Mouse (Mus musculus) MEL (cell line): ENCODE data around the gene Echdc3.

Source experiments
- BHLHE40 ChIP-seq: IDR thresholded peaks from 2 replicates; pipeline ENCODE4 v1.6.1; 2012; ENCODE audit warnings: low read depth, mild to moderate bottlenecking, inconsistent platforms, low read length, improper control_type of control experiment, borderline replicate concordance
- CTCF ChIP-seq, 3 experiments: IDR thresholded peaks in 2 of 3; conservative IDR thresholded peaks in 1 of 3; 2 replicates each; pipeline ENCODE4 v1.5.1; 2011 to 2012; ENCODE audit warnings: low read length in 3 of 3, low read depth in 2 of 3, mild to moderate bottlenecking in 2 of 3, improper control_type of control experiment in 1 of 3, inconsistent platforms in 1 of 3, mixed read lengths in 1 of 3, moderate library complexity in 1 of 3; ENCODE audit not compliant: control insufficient read depth in 1 of 3, insufficient read depth in 1 of 3, poor library complexity in 1 of 3, severe bottlenecking in 1 of 3
- EP300 ChIP-seq, 2 experiments: IDR thresholded peaks; 2 replicates each; pipeline ENCODE4 v1.6.1; 2011; ENCODE audit warnings: improper control_type of control experiment in 2 of 2, low read length in 2 of 2, low read depth in 1 of 2, mild to moderate bottlenecking in 1 of 2
- POLR2A ChIP-seq, 2 experiments: IDR thresholded peaks; 2 replicates each; pipeline ENCODE4 v1.6.1; 2011 to 2012; ENCODE audit warnings: low read length in 2 of 2, mild to moderate bottlenecking in 2 of 2, control low read depth in 1 of 2, improper control_type of control experiment in 1 of 2, low read depth in 1 of 2, moderate library complexity in 1 of 2; ENCODE audit not compliant: control insufficient read depth in 1 of 2, insufficient read depth in 1 of 2, poor library complexity in 1 of 2
- POLR2AphosphoS5 ChIP-seq: IDR thresholded peaks from 2 replicates; pipeline ENCODE4 v1.6.1; 2012; ENCODE audit warnings: low read depth, borderline replicate concordance, mild to moderate bottlenecking, inconsistent platforms, low read length, moderate library complexity, mixed read lengths
- RCOR1 ChIP-seq: IDR thresholded peaks from 2 replicates; pipeline ENCODE4 v1.6.1; 2012; ENCODE audit warnings: low read depth, mild to moderate bottlenecking, inconsistent platforms, low read length, improper control_type of control experiment
- TBP ChIP-seq: IDR thresholded peaks from 2 replicates; pipeline ENCODE4 v1.8.0; 2011; ENCODE audit warnings: low read depth, low read length, improper control_type of control experiment
- USF2 ChIP-seq, 2 experiments: IDR thresholded peaks; 2 replicates each; pipeline ENCODE4 v1.6.1; 2011 to 2012; ENCODE audit warnings: improper control_type of control experiment in 2 of 2, low read length in 2 of 2, borderline replicate concordance in 1 of 2, inconsistent platforms in 1 of 2, low read depth in 1 of 2, mild to moderate bottlenecking in 1 of 2; ENCODE audit not compliant: insufficient read depth in 1 of 2
- ZKSCAN1 ChIP-seq: IDR thresholded peaks from 2 replicates; pipeline ENCODE4 v1.6.1; 2012; ENCODE audit warnings: low read depth, mild to moderate bottlenecking, inconsistent platforms, low read length, improper control_type of control experiment, moderate library complexity
- ZNF384 ChIP-seq: IDR thresholded peaks from 2 replicates; pipeline ENCODE4 v1.6.1; 2012; ENCODE audit warnings: low read depth, mild to moderate bottlenecking, inconsistent platforms, low read length, improper control_type of control experiment

- TF ChIP-seq CTCF (IDR thresholded peaks at IDR 0.05 in 2 of 3, conservative IDR thresholded peaks at IDR 0.05 in 1 of 3; ENCODE audit: control insufficient read depth in 1 of 3, insufficient read depth in 1 of 3, low read depth in 2 of 3, low read length in 3 of 3, poor library complexity in 1 of 3, severe bottlenecking in 1 of 3) (peak; percentile 56 to 93 (median 70)), ZKSCAN1 (no peak), POLR2AphosphoS5 (no peak), POLR2A (IDR thresholded peaks at IDR 0.05; ENCODE audit: control insufficient read depth in 1 of 2, insufficient read depth in 1 of 2, low read depth in 1 of 2, low read length in 2 of 2, poor library complexity in 1 of 2) (no peak), BHLHE40 (no peak), USF2 (IDR thresholded peaks at IDR 0.05; ENCODE audit: borderline replicate concordance in 1 of 2, insufficient read depth in 1 of 2, low read depth in 1 of 2, low read length in 2 of 2) (no peak), EP300 (IDR thresholded peaks at IDR 0.05; ENCODE audit: low read depth in 1 of 2, low read length in 2 of 2) (no peak), RCOR1 (no peak), TBP (no peak), ZNF384 (no peak)
These were observed 19.8 kb downstream of the Echdc3 start for GRCm38 (mm10) chr2:6192820-6193590.
